Mouse (Mus musculus) ES-E14 (cell line): Measurements from ENCODE around the gene Itgae. TPM values are rescaled to one million over a fixed set of nuclear protein-coding genes. Genes with fewer than 3 reads are reported as not detected.

Experiments
- DNase-seq: peaks from one replicate; pipeline ENCODE4 v3.0.0-alpha.2; 2013; ENCODE audit warnings: low read depth, low spot score
- H3K27ac ChIP-seq: 2 replicates; pipeline ENCODE4 v1.5.1; 2012; ENCODE audit warnings: low read depth, mild to moderate bottlenecking, low read length, moderate library complexity, mixed read lengths; ENCODE audit not compliant: poor library complexity, insufficient read depth, severe bottlenecking
- H3K36me3 ChIP-seq: 2 replicates; pipeline ENCODE4 v1.6.1; 2012; ENCODE audit warnings: mild to moderate bottlenecking, low read length, moderate library complexity, mixed read lengths; ENCODE audit not compliant: control insufficient read depth, poor library complexity, insufficient read depth, severe bottlenecking
- H3K4me1 ChIP-seq, 2 experiments: fragments of 150-350 bp in 1 of 2; sonication (generic) in 1 of 2; 2 replicates each; pipeline ENCODE4 v1.6.1; 2012; ENCODE audit warnings: low read length in 2 of 2, mild to moderate bottlenecking in 1 of 2, mixed read lengths in 1 of 2; ENCODE audit not compliant: control insufficient read depth in 2 of 2, insufficient read depth in 2 of 2, poor library complexity in 1 of 2
- H3K4me3 ChIP-seq, 2 experiments: fragments of 150-350 bp in 1 of 2; sonication (generic) in 1 of 2; 2 replicates each; pipeline ENCODE4 v1.5.1; 2012; ENCODE audit warnings: low read length in 2 of 2, low read depth in 1 of 2, mild to moderate bottlenecking in 1 of 2, mixed read lengths in 1 of 2; ENCODE audit not compliant: insufficient read depth in 1 of 2, poor library complexity in 1 of 2, severe bottlenecking in 1 of 2
- H3K9ac ChIP-seq: 2 replicates; pipeline ENCODE4 v1.6.1; 2012; ENCODE audit warnings: low read depth, mild to moderate bottlenecking, low read length, mixed read lengths; ENCODE audit not compliant: poor library complexity, insufficient read depth, severe bottlenecking
- H3K9me3 ChIP-seq: fragments of 150-350 bp; sonication (generic); 2 replicates; pipeline ENCODE4 v1.6.1; 2012; ENCODE audit warnings: low read depth, mild to moderate bottlenecking, low read length; ENCODE audit not compliant: control insufficient read depth, insufficient read depth
- CHD2 ChIP-seq: IDR thresholded peaks from 2 replicates; pipeline ENCODE4 v1.6.1; 2014; ENCODE audit warnings: mild to moderate bottlenecking, low read depth, low read length, inconsistent platforms
- HCFC1 ChIP-seq: IDR thresholded peaks from 2 replicates; pipeline ENCODE4 v1.6.1; 2012; ENCODE audit warnings: low read length, inconsistent platforms, borderline replicate concordance; ENCODE audit not compliant: insufficient read depth
- MAFK ChIP-seq: IDR thresholded peaks from 2 replicates; pipeline ENCODE4 v1.6.1; 2014; ENCODE audit warnings: mild to moderate bottlenecking, low read depth, low read length, inconsistent platforms; ENCODE audit not compliant: insufficient read depth
- ZC3H11A ChIP-seq: IDR thresholded peaks from 2 replicates; pipeline ENCODE4 v1.6.1; 2012; ENCODE audit warnings: low read depth, mild to moderate bottlenecking, inconsistent platforms, low read length, borderline replicate concordance
- ZNF384 ChIP-seq: IDR thresholded peaks from 2 replicates; pipeline ENCODE4 v1.6.1; 2012; ENCODE audit warnings: low read depth, low read length, inconsistent platforms
- in situ Hi-C, 2 experiments: fragments of 600-800 bp; cut with MboI; formaldehyde crosslinking; loops; one replicate each; pipeline ENCODE4 v1.15.1; 2025; ENCODE audit warnings: low sequenced_read_pairs in 2 of 2, inconsistent platforms in 1 of 2; ENCODE audit not compliant: unreplicated experiment in 2 of 2
- total RNA-seq: library from RNA; depleted of rRNA; stranded (reverse); fragments of 300-350 nt; gene quantifications from 2 replicates; pipeline ENCODE4 v1.2.3, GENCODE M21; 2012; rRNA removed

The Itgae gene
- total RNA-seq: 0.45 and 0.85 TPM in 2 replicates

DNA sequence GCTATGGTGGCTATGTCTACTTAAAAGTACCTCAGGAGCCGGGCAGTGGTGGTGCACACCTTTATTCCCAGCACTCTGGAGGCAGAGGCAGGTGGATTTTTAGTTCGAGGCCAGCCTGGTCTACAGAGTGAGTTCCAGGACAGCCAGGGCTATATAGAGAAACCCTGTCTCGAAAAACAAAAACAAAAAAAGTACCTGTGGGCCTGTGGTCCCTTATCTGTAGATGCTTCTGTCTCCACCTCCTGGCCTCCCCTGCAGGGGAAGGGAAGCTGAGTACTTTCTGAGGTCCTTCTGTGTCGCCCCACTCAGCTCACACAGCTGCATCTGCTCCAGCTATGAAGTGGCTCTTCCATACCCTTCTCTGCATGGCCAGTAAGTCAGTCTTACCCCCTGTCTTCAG is at the start of gene Itgae:
Gene Itgae, plus strand, starts transcription at position 301 of the 400 bp plus-strand sequence.
- H3K27ac ChIP-seq: no peak within 1 kb of the TSS
- H3K36me3 ChIP-seq: no peaks in the 10 kb centered on the region
- no peak for DNase-seq
- in situ Hi-C loops: no loop called here
- TF ChIP-seq ZNF384 (no peak), HCFC1 (no peak), ZC3H11A (no peak), CHD2 (no peak), MAFK (no peak)
- H3K4me3 ChIP-seq: no peak within 1 kb of the TSS
- no peak within 1 kb of the TSS for H3K9ac ChIP-seq
- H3K9me3 ChIP-seq: no peaks in the 10 kb centered on the region
- no peaks in the 10 kb centered on the region for H3K4me1 ChIP-seq

DNA sequence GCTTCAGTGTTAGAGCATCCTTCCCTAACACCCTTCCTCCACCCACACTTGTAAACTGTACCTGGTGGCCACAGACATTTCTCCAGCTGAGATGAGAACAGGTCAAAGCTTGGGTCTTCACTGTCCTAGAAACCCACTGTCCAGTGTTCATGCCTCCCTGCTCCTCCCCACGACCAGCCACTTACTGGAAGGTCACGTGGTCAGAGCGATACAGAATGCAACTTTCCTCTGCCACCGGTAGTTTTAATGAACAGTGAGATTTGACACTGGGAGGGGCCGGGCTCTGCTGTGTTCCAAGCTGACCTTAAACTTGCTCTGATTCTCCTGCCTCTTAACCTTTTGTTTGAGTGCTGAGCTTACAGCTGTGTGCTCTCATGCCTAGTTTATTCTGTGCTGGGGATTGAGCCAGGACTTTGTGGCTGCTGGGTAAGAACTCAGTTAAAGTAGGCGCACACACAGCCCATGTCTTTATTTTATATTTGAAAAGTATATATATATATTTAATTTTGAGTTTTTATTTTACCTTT is 46.1 kb upstream of the Itgae start:
- Histone ChIP-seq H3K9me3 (no peaks in the 10 kb centered on the region), H3K4me3 (no peak overlapping the region), H3K27ac (no peak overlapping the region), H3K4me1 (peaks cover 7 to 15% of the 10 kb centered on the region in 2 experiments; a peak in 2 of 4 replicates), H3K36me3 (no peaks in the 10 kb centered on the region), H3K9ac (no peak overlapping the region)
- DNase-seq: no peak
- TF ChIP-seq MAFK: no peak
- TF ChIP-seq ZC3H11A: no peak
- no peak for TF ChIP-seq ZNF384
- TF ChIP-seq CHD2: no peak
- TF ChIP-seq HCFC1: no peak
- in situ Hi-C loops: no loop called here

DNA sequence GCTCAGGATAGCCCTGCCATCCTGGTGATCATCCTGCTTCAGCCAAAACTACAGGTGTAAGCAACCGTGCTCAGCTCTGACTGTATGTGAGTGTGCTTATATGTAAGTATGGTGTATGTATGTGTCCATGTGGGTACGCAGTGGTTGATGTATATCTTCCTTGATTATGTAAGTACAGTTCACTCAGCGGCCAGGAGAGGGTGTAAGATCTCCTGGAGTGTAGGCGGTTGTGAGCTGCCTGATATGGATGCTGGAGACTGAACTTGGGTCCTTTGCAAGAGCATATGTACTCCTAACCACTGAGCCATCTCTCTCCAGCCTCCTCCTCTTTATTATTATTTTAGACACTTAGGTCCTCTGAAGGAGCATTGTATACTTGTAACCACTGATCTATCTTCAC is 45.6 kb upstream of the Itgae start:
- DNase-seq: no peak
- Histone ChIP-seq H3K4me3 (no peak overlapping the region), H3K36me3 (no peaks in the 10 kb centered on the region), H3K4me1 (peaks cover 7 to 15% of the 10 kb centered on the region in 2 experiments; a peak in 2 of 4 replicates), H3K9me3 (no peaks in the 10 kb centered on the region), H3K9ac (no peak overlapping the region), H3K27ac (no peak overlapping the region)
- in situ Hi-C loops: no loop called here
- TF ChIP-seq HCFC1 (no peak), ZC3H11A (no peak), MAFK (no peak), CHD2 (no peak), ZNF384 (no peak)

DNA sequence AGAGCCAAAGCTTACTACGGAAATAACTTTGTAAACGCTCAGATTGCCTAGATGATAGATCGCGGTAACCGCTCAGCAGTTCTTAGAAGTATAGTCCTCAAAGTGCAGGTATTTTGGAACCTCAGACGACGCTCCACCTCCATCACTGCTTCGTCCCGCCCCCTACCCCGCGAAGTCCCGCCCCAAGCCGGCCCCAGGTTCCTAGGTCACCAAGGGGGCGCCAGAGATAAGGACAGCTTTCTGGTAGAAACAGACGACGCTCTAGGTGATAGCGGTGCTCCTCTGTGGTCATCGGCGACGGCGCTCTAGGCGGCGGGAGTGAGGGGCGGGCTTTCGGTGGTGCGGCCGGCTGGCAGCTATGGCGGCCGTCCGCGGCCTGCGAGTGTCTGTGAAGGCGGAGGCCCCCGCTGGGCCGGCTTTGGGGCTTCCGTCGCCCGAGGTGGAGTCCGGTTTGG is 42.8 kb upstream of the Itgae start, which contains the start of gene Ncbp3:
Gene Ncbp3, plus strand, starts transcription at position 242 of the 455 bp plus-strand sequence.
- in situ Hi-C loops: no loop called here
- Histone ChIP-seq H3K4me3 (peak within 1 kb of the TSS; percentile 87 to 95), H3K27ac (peak within 1 kb of the TSS; percentile 34; the same call in 1 of the 2 replicates), H3K4me1 (peaks cover 7 to 12% of the 10 kb centered on the region in 2 experiments; a peak in 2 of 4 replicates), H3K9me3 (no peaks in the 10 kb centered on the region), H3K36me3 (peaks cover 4% of the 10 kb centered on the region; the same call in 1 of the 2 replicates), H3K9ac (peak within 1 kb of the TSS; percentile 98)
- TF ChIP-seq ZC3H11A: no peak
- peak; percentile 81 for TF ChIP-seq HCFC1
- no peak for TF ChIP-seq CHD2
- TF ChIP-seq MAFK: no peak
- peak; percentile 95 for DNase-seq
